Mouse (Mus musculus) erythroblast, adult 5-6 weeks (primary cell): ENCODE results near the gene Pole4. TPM values are rescaled to one million over a fixed set of nuclear protein-coding genes. Genes with fewer than 3 reads are reported as not detected.
"Not testable (repeated sequence)": the region's sequence is repeated elsewhere in the genome, so short reads cannot be mapped to it uniquely, and the experiment has no call there.

Source experiments
- ATAC-seq: replicated peaks from 2 replicates; pipeline ENCODE4 v1.8.0; 2016; ENCODE audit warnings: moderate number of reproducible peaks, mild to moderate bottlenecking, moderate TSS enrichment, inconsistent platforms; ENCODE audit not compliant: poor library complexity, low FRiP score, severe bottlenecking
- total RNA-seq, 2 experiments: library from RNA; stranded (forward) in 1 of 2; stranded (reverse) in 1 of 2; fragments of 150-400 nt in 1 of 2; fragments of 200-764, 138-1000 nt in 1 of 2; gene quantifications; 2 replicates each; pipeline versions ENCODE4 v1.2.3 to v1.2.4; 2015 to 2017; ENCODE audit warnings: low replicate concordance in 2 of 2

The Pole4 gene
- total RNA-seq, 2 experiments from 2014 or later: 12.8 to 21.9 TPM

DNA sequence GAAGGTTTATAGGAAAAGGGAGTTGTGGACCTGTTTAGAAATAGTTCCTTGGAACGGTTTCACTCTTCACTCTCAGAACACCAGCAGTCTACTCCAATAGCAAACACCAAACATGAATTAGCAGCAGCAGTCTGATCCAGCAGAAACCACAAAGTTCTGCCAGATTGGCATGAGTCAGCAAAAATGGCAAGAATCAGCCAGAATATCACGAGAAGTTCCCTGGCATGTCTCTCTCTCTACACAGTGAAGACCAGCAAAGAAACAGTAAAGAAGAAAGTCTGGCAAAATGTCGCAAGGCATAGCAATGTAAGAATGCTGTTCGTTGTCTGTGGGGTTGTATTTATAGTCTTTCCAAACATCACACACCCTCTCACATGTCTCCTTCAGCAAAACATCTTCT, 11.0 kb upstream of the Pole4 start:
- no peak for ATAC-seq

DNA sequence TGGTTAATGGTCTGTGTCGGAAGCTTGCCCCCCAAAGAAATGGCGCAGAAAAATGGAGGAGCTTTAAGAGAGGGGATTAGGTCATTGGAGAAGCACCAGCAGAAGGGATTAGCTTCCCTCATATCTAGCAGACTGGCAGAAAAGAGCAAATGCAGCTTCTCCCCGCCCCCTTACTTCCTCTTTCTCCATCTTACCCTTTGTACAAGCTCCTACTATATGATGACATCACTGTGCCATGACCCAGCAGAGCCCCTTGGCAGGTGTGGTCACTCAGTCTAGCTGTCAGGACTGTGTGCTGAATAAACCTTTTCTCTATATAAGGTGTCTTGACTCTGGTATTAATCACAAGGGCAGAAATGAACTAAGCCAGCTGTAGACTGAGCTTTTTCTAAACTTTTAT, 10.5 kb upstream of the Pole4 start:
- no peak for ATAC-seq

DNA sequence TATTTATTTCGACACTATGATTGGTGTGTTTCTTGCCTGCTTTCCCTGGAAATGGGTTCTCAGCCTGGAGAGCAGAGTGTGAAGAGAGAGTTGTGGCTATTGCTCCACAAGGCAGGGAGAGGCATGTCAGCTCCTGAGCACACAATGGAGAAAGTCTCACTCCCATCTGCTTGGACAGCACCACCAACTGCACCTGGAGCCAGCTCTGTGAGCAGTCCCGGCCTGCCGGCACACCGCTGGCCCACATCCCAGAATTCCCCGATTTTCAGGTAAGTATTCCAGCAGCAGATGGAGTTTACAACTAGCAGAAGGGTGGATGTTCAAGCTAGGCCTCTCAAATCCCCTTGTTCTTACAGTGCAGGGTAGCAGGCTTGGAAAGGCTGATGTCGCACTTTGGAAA, 10.1 kb upstream of the Pole4 start:
- ATAC-seq: no peak

- ATAC-seq: no peak
Observed at GRCm38 (mm10) chr6:82714841-82715240, 9.7 kb upstream of the Pole4 start.

DNA sequence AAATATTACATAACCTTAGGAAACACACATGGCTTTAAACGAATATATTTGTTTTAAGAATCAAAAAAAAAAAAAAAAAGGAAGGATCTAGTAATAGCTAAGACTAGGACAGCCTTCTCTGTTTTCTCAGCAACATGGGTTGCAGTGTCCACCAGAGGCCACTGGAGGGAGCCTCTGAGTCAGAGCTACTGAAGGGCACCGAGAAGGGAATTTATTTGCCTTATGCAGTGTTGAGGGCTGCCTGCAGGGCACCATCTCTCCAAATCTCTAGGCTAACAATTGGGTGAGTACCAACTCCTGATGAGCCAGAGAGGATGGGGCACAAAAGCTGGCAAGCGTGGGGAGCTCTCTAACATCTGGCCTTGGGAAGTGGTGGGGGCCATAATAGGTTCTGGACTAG, 9.1 kb upstream of the Pole4 start:
- ATAC-seq: peak; percentile 75

DNA sequence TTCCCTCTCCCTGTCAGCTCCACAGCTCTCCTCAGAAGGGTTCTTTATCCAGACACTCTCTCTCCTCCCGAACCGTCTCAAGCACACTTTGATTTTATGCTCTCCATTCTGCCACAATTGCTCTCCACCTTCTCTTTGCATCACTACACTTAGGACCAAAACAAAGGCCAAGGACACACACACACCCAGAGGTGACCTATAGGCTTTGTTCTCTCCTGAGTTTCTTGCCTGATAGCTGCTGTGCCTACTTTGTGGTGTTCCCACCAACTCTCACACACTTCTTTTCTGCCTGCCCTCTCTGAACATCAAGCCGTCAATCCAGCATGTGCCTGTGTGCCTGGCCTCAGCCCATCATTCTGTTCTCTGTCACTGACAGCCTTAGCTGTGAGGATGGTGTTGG, 2.6 kb upstream of the Pole4 start:
- no peak for ATAC-seq

DNA sequence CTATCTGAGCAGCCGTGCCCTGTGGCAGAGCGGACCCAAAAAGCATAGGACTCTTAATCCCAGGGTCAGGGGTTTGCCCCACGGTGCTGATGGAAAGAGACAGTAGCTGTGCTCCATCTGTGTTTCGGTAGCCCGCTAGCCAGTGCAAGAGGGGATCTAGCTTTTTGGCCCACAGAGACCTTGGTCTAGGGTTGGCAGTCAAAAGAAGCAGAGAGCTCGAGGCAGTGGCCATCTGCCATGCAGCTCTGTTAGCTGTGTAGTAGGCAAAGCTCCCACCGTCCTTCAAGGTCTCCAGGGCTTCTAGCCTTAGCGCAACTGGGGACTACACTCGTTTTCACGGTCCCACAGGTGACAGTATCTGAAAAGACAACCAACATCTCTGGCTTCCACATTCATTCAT, 2.1 kb upstream of the Pole4 start:
- ATAC-seq: no peak

DNA sequence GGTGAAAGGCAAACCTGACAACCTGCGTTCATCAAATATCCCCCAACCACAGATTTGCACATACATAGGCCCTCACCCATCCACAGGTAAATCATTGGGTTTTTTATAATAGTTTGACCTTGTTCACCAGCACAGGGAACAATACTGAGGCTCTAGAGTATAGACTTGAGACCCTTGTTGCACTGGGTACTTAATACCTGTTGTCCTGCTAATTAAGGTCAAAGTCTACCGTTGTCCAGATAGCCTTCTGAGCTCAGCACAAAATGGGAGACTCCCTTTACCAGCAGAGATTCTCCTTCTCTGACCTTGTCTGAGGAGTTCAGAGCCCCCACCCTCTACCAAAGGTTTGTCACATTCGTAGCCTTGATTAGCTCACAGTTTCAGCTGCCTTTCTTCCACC, 1.5 kb downstream of the Pole4 start:
- ATAC-seq: no peak

DNA sequence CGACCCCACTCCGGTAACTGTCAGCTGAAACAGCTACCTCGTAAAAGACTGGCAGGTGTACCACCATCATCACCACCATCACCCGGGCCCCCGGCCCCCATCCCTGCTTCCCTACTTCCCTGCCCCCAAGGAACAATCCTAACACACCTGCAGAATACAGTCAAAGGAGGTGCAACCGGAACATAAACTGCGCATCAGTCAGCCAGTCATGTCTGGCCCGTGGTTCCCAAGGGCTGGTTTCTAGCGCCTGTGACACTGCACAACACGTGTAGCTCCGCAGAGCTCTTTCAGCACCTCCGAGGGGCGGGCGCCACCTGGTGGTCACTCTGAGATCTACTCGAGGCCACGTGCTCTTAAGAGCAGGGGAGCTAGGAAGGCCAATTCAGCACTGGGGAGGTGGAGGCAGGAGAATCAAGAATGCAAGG, 2.6 kb downstream of the Pole4 start:
- ATAC-seq: peak; percentile 87

DNA sequence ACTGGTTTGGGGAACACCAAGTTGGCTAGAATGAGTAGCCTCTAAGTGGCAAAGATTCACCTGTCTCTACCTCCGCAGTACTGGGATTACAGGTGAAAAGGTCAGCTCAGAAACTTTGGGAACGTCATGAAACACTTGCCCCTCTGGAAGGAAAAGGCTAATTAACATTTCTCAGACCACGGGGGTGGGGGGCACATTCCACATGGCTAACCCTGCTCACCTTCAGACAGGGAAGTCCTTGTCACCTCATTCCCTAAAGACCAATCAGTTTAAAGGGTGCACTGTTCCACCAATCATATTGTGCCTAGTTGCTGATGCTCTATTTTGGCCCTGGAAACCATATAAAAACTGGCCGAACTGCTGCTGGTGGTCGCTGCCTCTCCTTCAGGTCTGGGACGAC, 3.9 kb downstream of the Pole4 start:
- ATAC-seq: no peak

GRCm38 (mm10) chr6:82699831-82700230, 5.3 kb downstream of the Pole4 start:
- no peak for ATAC-seq

DNA sequence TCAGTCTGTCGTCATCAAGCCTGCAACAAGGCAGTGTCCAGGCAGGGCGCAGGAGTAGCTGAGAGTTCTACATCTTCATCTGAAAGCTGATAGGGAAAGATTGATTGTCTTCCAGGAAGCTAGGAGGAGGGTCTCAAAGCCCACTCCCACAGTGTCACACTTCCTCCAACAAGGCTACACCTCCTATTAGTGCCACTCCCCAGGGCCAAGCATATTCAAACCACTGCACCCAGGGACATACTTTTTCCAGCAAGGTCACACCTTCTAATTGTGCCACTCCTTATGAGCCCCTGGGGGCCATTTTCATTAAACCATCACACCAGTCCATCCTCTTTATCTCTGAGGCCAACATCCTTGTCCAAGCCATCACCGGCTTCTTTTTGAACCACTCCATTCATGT, 8.4 kb downstream of the Pole4 start:
- ATAC-seq: no peak

DNA sequence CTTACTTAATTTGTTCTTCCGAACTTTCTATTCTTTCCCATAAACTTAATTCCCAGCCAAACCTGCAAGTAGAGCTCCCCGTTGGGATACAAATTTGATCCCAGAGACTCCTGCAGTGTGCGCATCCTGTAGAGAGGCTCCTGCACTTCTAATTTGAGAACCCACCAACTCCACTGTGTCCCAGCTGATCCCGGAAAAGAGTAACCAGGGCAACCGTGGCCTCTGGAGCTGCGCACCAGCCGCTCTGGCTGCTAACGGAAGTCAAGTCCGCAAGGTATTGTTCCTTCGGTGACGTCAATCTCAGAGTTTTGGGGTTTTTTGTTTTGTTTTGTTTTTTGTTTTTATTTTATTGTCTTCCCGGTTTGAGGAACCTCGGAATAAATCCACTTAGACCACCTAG, 10.5 kb downstream of the Pole4 start:
- ATAC-seq: no peak

DNA sequence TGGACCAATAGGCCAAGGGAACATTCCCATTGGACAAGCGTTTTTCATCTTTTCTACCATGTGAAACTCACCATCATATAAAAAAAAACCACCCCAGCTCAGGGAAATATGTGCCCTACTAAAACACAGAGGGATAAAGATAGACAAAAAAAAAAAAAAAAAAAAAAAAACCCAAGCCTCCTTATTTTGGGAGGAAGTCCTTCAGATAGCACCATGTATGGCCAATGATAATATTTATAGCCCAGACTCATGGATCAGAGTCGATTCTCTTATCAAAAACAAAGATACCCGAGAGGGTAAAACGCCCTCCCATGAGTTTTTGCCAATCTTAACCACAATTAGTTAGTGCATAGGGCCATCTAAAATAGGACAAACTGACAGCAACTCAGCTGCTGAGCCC, 15.7 kb downstream of the Pole4 start:
- ATAC-seq: no peak

- not testable (repeated sequence) for ATAC-seq
Observed at GRCm38 (mm10) chr6:82688586-82688985, 16.6 kb downstream of the Pole4 start.

DNA sequence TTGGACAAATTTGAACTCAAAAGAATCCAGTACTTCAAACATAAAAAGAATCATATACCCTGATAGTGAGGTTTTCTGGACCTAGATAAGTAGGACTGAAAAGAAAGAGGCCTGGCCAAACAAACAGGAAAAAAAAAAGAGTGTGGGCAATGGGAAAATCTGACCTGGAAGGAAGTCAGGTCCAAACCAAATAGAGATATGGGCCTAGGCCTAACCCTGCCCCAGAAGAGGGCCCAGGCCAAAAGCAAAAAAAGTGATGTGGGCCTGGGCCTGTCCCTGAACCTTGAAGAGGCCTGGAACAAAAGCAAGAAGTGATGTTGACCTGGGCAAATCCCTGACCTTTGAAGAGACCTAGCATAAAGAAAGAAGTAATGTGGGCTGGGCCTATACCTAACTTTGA, 21.0 kb downstream of the Pole4 start:
- ATAC-seq: no peak

GRCm38 (mm10) chr6:82679286-82679685, 25.9 kb downstream of the Pole4 start:
- not testable (repeated sequence) for ATAC-seq

GRCm38 (mm10) chr6:82677629-82678028, 27.5 kb downstream of the Pole4 start:
- ATAC-seq: not testable (repeated sequence)

DNA sequence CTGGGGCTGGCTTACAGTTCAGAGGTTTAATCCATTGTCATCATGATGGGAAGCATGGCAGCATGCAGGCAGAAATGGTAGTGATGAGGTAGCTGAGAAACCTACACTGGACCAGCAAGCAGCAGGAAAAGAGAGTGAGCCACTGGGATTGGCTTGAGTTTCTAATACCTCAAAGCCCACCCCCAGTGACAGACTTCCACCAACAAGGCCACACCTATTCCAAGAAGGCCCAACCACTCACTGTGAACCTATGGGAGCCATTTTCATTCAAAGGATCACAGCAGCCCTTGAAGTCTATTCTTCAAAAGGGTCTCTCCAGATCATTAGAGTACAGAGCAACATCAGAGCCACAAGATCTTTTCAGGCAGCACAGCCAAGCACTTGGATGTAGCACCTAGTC, 38.7 kb downstream of the Pole4 start:
- ATAC-seq: no peak

- no peak for ATAC-seq
Observed at GRCm38 (mm10) chr6:82653169-82653525, 52.0 kb downstream of the Pole4 start.

DNA sequence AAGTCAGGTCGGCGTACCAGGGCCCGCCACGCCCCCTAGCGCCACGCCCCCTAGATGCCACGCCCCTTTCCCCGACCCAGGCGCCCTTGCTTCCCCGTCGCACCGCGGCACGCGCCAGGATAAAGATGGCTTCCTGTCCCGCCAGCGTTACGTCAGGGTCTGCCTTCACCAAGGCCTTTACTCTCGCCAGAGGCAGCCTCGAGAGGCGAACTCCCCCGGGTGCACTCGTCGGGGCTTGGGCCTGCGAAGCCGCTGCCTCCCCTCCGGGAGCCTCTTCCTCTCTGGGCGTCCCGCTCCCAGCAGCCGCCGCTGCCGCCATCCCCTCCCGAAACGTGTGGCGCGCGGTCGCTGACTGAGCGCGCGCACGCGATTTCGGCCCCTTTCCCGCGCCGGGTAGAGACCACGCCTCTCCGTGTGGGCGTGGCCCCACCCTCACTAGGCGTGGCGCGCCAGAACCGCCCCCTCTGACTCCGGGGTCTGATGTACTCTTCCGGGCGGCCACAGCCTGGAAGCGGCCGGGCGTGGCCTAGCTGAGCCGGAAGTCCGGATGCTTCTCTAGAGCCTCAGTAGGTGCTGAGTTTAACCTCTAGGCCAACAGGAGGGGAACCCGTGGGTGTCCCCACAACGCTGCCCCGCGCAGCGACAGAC, 52.5 kb downstream of the Pole4 start:
- peak; percentile 96 for ATAC-seq

GRCm38 (mm10) chr6:82649096-82649495, 56.1 kb downstream of the Pole4 start:
- no peak for ATAC-seq
